Mouse (Mus musculus) CH12.LX (cell line): Measurements from ENCODE around the gene Prkab1. TPM values are rescaled to one million over a fixed set of nuclear protein-coding genes. Genes with fewer than 3 reads are reported as not detected.

Source experiments
- DNase-seq: peaks from one replicate; pipeline ENCODE4 v3.0.0-alpha.2; 2013; ENCODE audit errors: extremely low read depth
- H3K27ac ChIP-seq: 2 replicates; pipeline ENCODE4 v1.5.1; 2012; ENCODE audit warnings: low read depth, mild to moderate bottlenecking, control low read depth, moderate library complexity; ENCODE audit not compliant: insufficient read depth
- H3K27me3 ChIP-seq: replicated peaks from 2 replicates; pipeline ENCODE3; 2012; ENCODE audit warnings: inconsistent platforms
- H3K36me3 ChIP-seq, 2 experiments: replicated peaks in 1 of 2; 2 replicates each; pipeline versions ENCODE3 to v1.6.1; 2012; ENCODE audit warnings: inconsistent platforms in 1 of 2, low read length in 1 of 2, mild to moderate bottlenecking in 1 of 2, mixed read lengths in 1 of 2, moderate library complexity in 1 of 2; ENCODE audit not compliant: control insufficient read depth in 1 of 2, insufficient read depth in 1 of 2
- H3K4me1 ChIP-seq, 2 experiments: 2 replicates each; pipeline ENCODE4 v1.6.1; 2012; ENCODE audit warnings: inconsistent platforms in 1 of 2, moderate library complexity in 1 of 2; ENCODE audit not compliant: insufficient read depth in 2 of 2, control insufficient read depth in 1 of 2
- H3K4me2 ChIP-seq: 2 replicates; pipeline ENCODE4 v1.6.1; 2012; ENCODE audit warnings: low read depth, mild to moderate bottlenecking, control low read depth; ENCODE audit not compliant: poor library complexity, insufficient read depth, severe bottlenecking
- H3K4me3 ChIP-seq, 3 experiments: fragments of 150-350 bp in 1 of 3; sonication (generic) in 1 of 3; replicated peaks in 1 of 3; 2 replicates each; pipeline versions ENCODE3 to v1.5.1; 2011 to 2012; ENCODE audit warnings: low read depth in 2 of 3, low read length in 2 of 3, mild to moderate bottlenecking in 2 of 3, moderate library complexity in 2 of 3, control low read depth in 1 of 3, improper control_type of control experiment in 1 of 3, inconsistent platforms in 1 of 3, mixed read lengths in 1 of 3; ENCODE audit not compliant: poor library complexity in 1 of 3
- H3K79me2 ChIP-seq: replicated peaks from 2 replicates; pipeline ENCODE4 v1.6.1; 2012; ENCODE audit warnings: mild to moderate bottlenecking, moderate library complexity; ENCODE audit not compliant: control insufficient read depth, poor library complexity, insufficient read depth, severe bottlenecking; ENCODE audit errors: extremely low read depth
- H3K9ac ChIP-seq: 2 replicates; pipeline ENCODE4 v1.6.1; 2012; ENCODE audit warnings: low read depth, mild to moderate bottlenecking, control low read depth, moderate library complexity; ENCODE audit not compliant: insufficient read depth
- H3K9me3 ChIP-seq: replicated peaks from 2 replicates; pipeline ENCODE3; 2012; ENCODE audit warnings: low read length, inconsistent platforms, mixed read lengths
- BHLHE40 ChIP-seq: IDR thresholded peaks from 2 replicates; pipeline ENCODE4 v1.6.1; 2011; ENCODE audit warnings: mild to moderate bottlenecking, low read depth, low read length, improper control_type of control experiment
- CHD1 ChIP-seq: IDR thresholded peaks from 2 replicates; pipeline ENCODE4 v1.6.1; 2012; ENCODE audit warnings: low read depth, low read length, improper control_type of control experiment, inconsistent platforms
- CTCF ChIP-seq, 2 experiments: IDR thresholded peaks in 1 of 2; conservative IDR thresholded peaks in 1 of 2; 2 replicates each; pipeline ENCODE4 v1.5.1; 2011 to 2012; ENCODE audit warnings: low read depth in 2 of 2, low read length in 2 of 2, improper control_type of control experiment in 1 of 2, inconsistent platforms in 1 of 2, mild to moderate bottlenecking in 1 of 2, moderate library complexity in 1 of 2
- E2F4 ChIP-seq: IDR thresholded peaks from 2 replicates; pipeline ENCODE4 v1.6.1; 2011; ENCODE audit warnings: low read depth, low read length, improper control_type of control experiment; ENCODE audit not compliant: insufficient replicate concordance
- ELF1 ChIP-seq: IDR thresholded peaks from 2 replicates; pipeline ENCODE4 v1.6.1; 2014; ENCODE audit warnings: low read depth, mild to moderate bottlenecking, inconsistent platforms, low read length, improper control_type of control experiment
- EP300 ChIP-seq: IDR thresholded peaks from 2 replicates; pipeline ENCODE4 v1.6.1; 2011; ENCODE audit warnings: low read length, improper control_type of control experiment
- ETS1 ChIP-seq: conservative IDR thresholded peaks from 2 replicates; pipeline ENCODE4 v1.6.1; 2012; ENCODE audit warnings: low read depth, mild to moderate bottlenecking, inconsistent platforms, low read length, improper control_type of control experiment, moderate library complexity
- GABPA ChIP-seq: IDR thresholded peaks from 2 replicates; pipeline ENCODE4 v1.6.1; 2012; ENCODE audit warnings: low read depth, low read length, improper control_type of control experiment, inconsistent platforms; ENCODE audit not compliant: insufficient replicate concordance
- JUN ChIP-seq: IDR thresholded peaks from 2 replicates; pipeline ENCODE4 v1.6.1; 2011; ENCODE audit warnings: low read depth, mild to moderate bottlenecking, low read length, improper control_type of control experiment, moderate library complexity; ENCODE audit not compliant: insufficient read depth
- JUND ChIP-seq: conservative IDR thresholded peaks from 2 replicates; pipeline ENCODE4 v1.6.1; 2011; ENCODE audit warnings: low read depth, low read length, improper control_type of control experiment
- KAT2A ChIP-seq: IDR thresholded peaks from 2 replicates; pipeline ENCODE4 v1.6.1; 2012; ENCODE audit warnings: low read length, improper control_type of control experiment, inconsistent platforms; ENCODE audit not compliant: insufficient replicate concordance
- MAX ChIP-seq: IDR thresholded peaks from 2 replicates; pipeline ENCODE4 v1.6.1; 2011; ENCODE audit warnings: low read length, improper control_type of control experiment
- MEF2A ChIP-seq: IDR thresholded peaks from 2 replicates; pipeline ENCODE4 v1.6.1; 2014; ENCODE audit warnings: low read depth, mild to moderate bottlenecking, inconsistent platforms, low read length, improper control_type of control experiment, borderline replicate concordance
- MXI1 ChIP-seq: IDR thresholded peaks from 2 replicates; pipeline ENCODE4 v1.6.1; 2011; ENCODE audit warnings: mild to moderate bottlenecking, low read depth, low read length, improper control_type of control experiment
- NELFE ChIP-seq: IDR thresholded peaks from 2 replicates; pipeline ENCODE4 v1.6.1; 2011; ENCODE audit warnings: low read depth, low read length, improper control_type of control experiment
- NRF1 ChIP-seq: IDR thresholded peaks from 2 replicates; pipeline ENCODE4 v1.6.1; 2014; ENCODE audit warnings: low read depth, mild to moderate bottlenecking, inconsistent platforms, low read length, improper control_type of control experiment, moderate library complexity
- PAX5 ChIP-seq: IDR thresholded peaks from 2 replicates; pipeline ENCODE4 v1.6.1; 2012; ENCODE audit warnings: low read length, inconsistent platforms, mixed read lengths
- RAD21 ChIP-seq: IDR thresholded peaks from 2 replicates; pipeline ENCODE4 v1.6.1; 2011; ENCODE audit warnings: low read depth, mild to moderate bottlenecking, low read length, improper control_type of control experiment, moderate library complexity
- RCOR1 ChIP-seq: conservative IDR thresholded peaks from 2 replicates; pipeline ENCODE4 v1.6.1; 2012; ENCODE audit warnings: low read depth, mild to moderate bottlenecking, inconsistent platforms, low read length, improper control_type of control experiment
- SIN3A ChIP-seq: IDR thresholded peaks from 2 replicates; pipeline ENCODE4 v1.6.1; 2012; ENCODE audit warnings: low read length, improper control_type of control experiment, inconsistent platforms
- SMC3 ChIP-seq: IDR thresholded peaks from 2 replicates; pipeline ENCODE4 v1.6.1; 2011; ENCODE audit warnings: low read depth, low read length, improper control_type of control experiment
- TBP ChIP-seq: conservative IDR thresholded peaks from 2 replicates; pipeline ENCODE4 v1.6.1; 2011; ENCODE audit warnings: low read depth, low read length, improper control_type of control experiment
- USF1 ChIP-seq: IDR thresholded peaks from 2 replicates; pipeline ENCODE4 v1.6.1; 2014; ENCODE audit warnings: low read depth, mild to moderate bottlenecking, inconsistent platforms, low read length, improper control_type of control experiment
- ZC3H11A ChIP-seq: IDR thresholded peaks from 2 replicates; pipeline ENCODE4 v1.6.1; 2012; ENCODE audit warnings: low read depth, mild to moderate bottlenecking, inconsistent platforms, low read length, improper control_type of control experiment
- ZMIZ1 ChIP-seq: IDR thresholded peaks from 2 replicates; pipeline ENCODE4 v1.6.1; 2012; ENCODE audit warnings: low read depth, mild to moderate bottlenecking, inconsistent platforms, low read length, improper control_type of control experiment
- dilution Hi-C: fragments of 300-500 bp; cut with MboI; formaldehyde crosslinking; loops from 2 replicates; pipeline ENCODE4 v1.14.3; 2020; ENCODE audit warnings: low sequenced_read_pairs; ENCODE audit not compliant: extremely low pct_unique_long_range_greater_than_20kb, extremely low pct_ligation_motif_present
- in situ Hi-C: fragments of 300-500 bp; cut with MboI; formaldehyde crosslinking; loops from 3 replicates; pipeline ENCODE4 v1.14.3; 2019; ENCODE audit warnings: low sequenced_read_pairs, low pct_ligation_motif_present, low pct_unique_long_range_greater_than_20kb, mixed read lengths
- polyA plus RNA-seq: library from polyadenylated mRNA; unstranded; fragments of >175 nt; gene quantifications from 2 replicates; pipeline ENCODE4 v1.2.1, GENCODE M21; 2012; ENCODE audit warnings: low read depth; ENCODE audit not compliant: insufficient read length
- total RNA-seq, 2 experiments: library from RNA; depleted of rRNA; stranded (reverse); fragments of 300-350 nt in 1 of 2; fragments of >200 nt in 1 of 2; gene quantifications; 2 replicates each; pipeline ENCODE4 v1.2.3; 2012 to 2014

Gene Prkab1
- total and polyA plus RNA-seq, 3 experiments, result 20.1 to 26.8 (median 24.1) TPM

DNA sequence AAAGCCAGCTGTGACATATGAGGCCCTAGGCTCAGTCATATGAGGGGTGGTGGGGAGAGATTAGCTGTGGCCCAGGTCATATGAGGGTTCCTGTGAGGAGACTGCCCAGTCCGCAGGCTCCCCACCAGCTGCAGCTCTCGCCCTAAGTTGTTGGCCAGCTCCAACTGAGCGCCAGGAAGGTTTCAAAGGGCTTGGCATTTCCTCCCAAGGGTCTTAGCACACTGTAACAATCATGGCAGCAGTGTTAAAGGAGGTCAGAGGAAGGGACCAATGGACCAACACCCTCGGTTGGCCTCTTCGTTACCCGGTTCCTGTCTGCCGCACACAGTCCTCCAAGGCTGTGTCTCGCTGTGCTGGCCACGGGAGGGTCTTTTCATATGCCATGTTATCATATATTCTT is 43.8 kb downstream of the Prkab1 start:
- Histone ChIP-seq H3K4me2 (no peak overlapping the region), H3K36me3 (peaks cover 39 to 91% of the 10 kb centered on the region in 2 experiments), H3K9ac (no peak overlapping the region), H3K9me3 (no peaks in the 10 kb centered on the region)
- no peak for DNase-seq
- in situ Hi-C loops (no loop called here), dilution Hi-C loops (no loop called here)
- no peak for TF ChIP-seq ELF1
- no peak for TF ChIP-seq CTCF (conservative IDR thresholded peaks at IDR 0.05 in 1 of 2, IDR thresholded peaks at IDR 0.05 in 1 of 2; ENCODE audit: low read depth in 2 of 2, low read length in 2 of 2)
- no peak for TF ChIP-seq JUN
- TF ChIP-seq ZC3H11A, result no peak
- no peak for TF ChIP-seq GABPA
- no peak for TF ChIP-seq MEF2A
- TF ChIP-seq TBP, result no peak
- TF ChIP-seq RAD21, result no peak
- no peak for TF ChIP-seq ZMIZ1
- no peak for TF ChIP-seq USF1
- no peak for TF ChIP-seq EP300
- no peak for TF ChIP-seq SIN3A
- no peak for TF ChIP-seq NELFE
- no peak for TF ChIP-seq RCOR1
- no peak for TF ChIP-seq NRF1
- no peak for TF ChIP-seq PAX5
- TF ChIP-seq MXI1, result no peak
- TF ChIP-seq KAT2A, result no peak
- TF ChIP-seq, all 38 proteins: peak for 0
- peaks cover 5 to 16% of the 10 kb centered on the region in 2 experiments; a peak in 2 of 4 replicates for H3K4me1 ChIP-seq
- H3K79me2 ChIP-seq, result no peaks in the 10 kb centered on the region
- H3K4me3 ChIP-seq, result no peak overlapping the region
- no peaks in the 10 kb centered on the region for H3K27me3 ChIP-seq
- H3K27ac ChIP-seq, result no peak overlapping the region

DNA sequence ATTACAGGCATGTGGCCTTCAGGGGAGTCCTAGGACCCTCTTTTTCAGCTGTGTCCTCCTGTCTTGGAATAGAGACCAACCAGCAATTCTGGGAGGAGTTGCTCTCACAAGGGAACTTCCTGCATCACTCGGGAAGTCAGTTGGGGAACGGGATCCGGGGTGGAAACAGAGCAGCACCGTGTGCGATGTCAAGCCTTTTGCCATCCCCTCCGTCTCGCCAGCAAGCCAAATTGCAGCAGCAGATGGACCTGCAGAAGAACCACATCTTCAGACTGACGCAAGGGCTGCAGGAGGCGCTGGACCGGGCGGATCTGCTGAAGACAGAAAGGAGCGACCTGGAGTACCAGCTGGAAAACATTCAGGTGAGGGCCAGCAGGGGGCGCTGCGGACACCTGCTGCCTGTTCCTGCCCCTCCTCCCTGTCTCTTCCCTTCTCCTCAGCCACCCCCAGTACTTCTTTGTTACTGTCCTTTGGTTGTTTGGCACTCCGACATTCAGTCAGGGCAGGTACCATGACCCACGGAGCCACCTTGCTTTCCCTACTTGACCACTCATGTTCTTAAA is 45.1 kb downstream of the Prkab1 start:
- Histone ChIP-seq H3K27ac (no peak overlapping the region), H3K4me3 (no peak overlapping the region), H3K9me3 (no peaks in the 10 kb centered on the region), H3K79me2 (no peaks in the 10 kb centered on the region), H3K36me3 (peaks cover 41 to 93% of the 10 kb centered on the region in 2 experiments), H3K27me3 (no peaks in the 10 kb centered on the region), H3K4me2 (no peak overlapping the region), H3K4me1 (peaks cover 4 to 6% of the 10 kb centered on the region in 2 experiments; a peak in 2 of 4 replicates), H3K9ac (no peak overlapping the region)
- dilution Hi-C loops, result no loop called here
- TF ChIP-seq KAT2A (no peak), E2F4 (no peak), ETS1 (no peak), CHD1 (no peak), MAX (no peak), CTCF (conservative IDR thresholded peaks at IDR 0.05 in 1 of 2, IDR thresholded peaks at IDR 0.05 in 1 of 2; ENCODE audit: low read depth in 2 of 2, low read length in 2 of 2) (peak; percentile 45 to 58), SIN3A (no peak), SMC3 (peak; percentile 15; the same call in 1 of the 2 replicates), RAD21 (peak; percentile 6), JUND (no peak), BHLHE40 (no peak)
- DNase-seq, result peak; percentile 19
- in situ Hi-C loops, result no loop called here
